Mouse (Mus musculus) C2C12 (cell line): ENCODE results near the gene Gm20388. TPM values are rescaled to one million over a fixed set of nuclear protein-coding genes. Genes with fewer than 3 reads are reported as not detected.

ENCODE experiments used
- H3K27me3 ChIP-seq: one replicate; pipeline ENCODE4 v1.6.1; 2011; ENCODE audit not compliant: control insufficient read depth, insufficient read depth, insufficient read length
- H3K36me3 ChIP-seq: one replicate; pipeline ENCODE4 v1.6.1; 2011; ENCODE audit not compliant: control insufficient read depth, insufficient read depth
- H3K4me3 ChIP-seq: one replicate; pipeline ENCODE4 v1.5.1; 2011; ENCODE audit warnings: mild to moderate bottlenecking, control low read depth; ENCODE audit not compliant: poor library complexity, insufficient read depth, severe bottlenecking
- H3K79me2 ChIP-seq: one replicate; pipeline ENCODE4 v1.6.1; 2011; ENCODE audit not compliant: control insufficient read depth, insufficient read depth
- H3K79me3 ChIP-seq: one replicate; pipeline ENCODE4 v1.6.1; 2011; ENCODE audit warnings: low read depth, control low read depth
- H3ac ChIP-seq: one replicate; pipeline ENCODE3; 2011; ENCODE audit warnings: low read depth; ENCODE audit not compliant: control insufficient read depth, insufficient read length
- CEBPB ChIP-seq: IDR thresholded peaks from one replicate; pipeline ENCODE4 v1.6.1; 2011; ENCODE audit warnings: low read depth, mild to moderate bottlenecking, control low read depth, moderate library complexity
- CTCF ChIP-seq: IDR thresholded peaks from one replicate; pipeline ENCODE4 v1.5.1; 2011; ENCODE audit not compliant: control insufficient read depth, insufficient read depth, insufficient read length
- FOSL1 ChIP-seq: IDR thresholded peaks from one replicate; pipeline ENCODE4 v1.8.0; 2011; ENCODE audit warnings: mild to moderate bottlenecking, low read length; ENCODE audit not compliant: poor library complexity, insufficient read depth, severe bottlenecking
- MAX ChIP-seq: IDR thresholded peaks from one replicate; pipeline ENCODE4 v1.6.1; 2011; ENCODE audit warnings: mild to moderate bottlenecking, control low read depth
- MYOD1 ChIP-seq: IDR thresholded peaks from one replicate; pipeline ENCODE4 v1.6.1; 2011; ENCODE audit warnings: low read depth; ENCODE audit not compliant: control insufficient read depth, insufficient read length
- MYOG ChIP-seq: IDR thresholded peaks from one replicate; pipeline ENCODE4 v1.6.1; 2011; ENCODE audit not compliant: control insufficient read depth, insufficient read length; ENCODE audit errors: extremely low read depth
- USF1 ChIP-seq: IDR thresholded peaks from one replicate; pipeline ENCODE4 v1.6.1; 2011; ENCODE audit warnings: low read depth, mild to moderate bottlenecking, control low read depth, moderate library complexity
- polyA plus RNA-seq: library from polyadenylated mRNA; unstranded; fragments of >200 nt; fragmentation: generic; extraction: Trizol; gene quantifications from one replicate; pipeline ENCODE4 v1.2.1, GENCODE M21; 2012; ENCODE audit warnings: missing spikeins

Gene Gm20388
- polyA plus RNA-seq, 1 experiment = 15.0 TPM

DNA sequence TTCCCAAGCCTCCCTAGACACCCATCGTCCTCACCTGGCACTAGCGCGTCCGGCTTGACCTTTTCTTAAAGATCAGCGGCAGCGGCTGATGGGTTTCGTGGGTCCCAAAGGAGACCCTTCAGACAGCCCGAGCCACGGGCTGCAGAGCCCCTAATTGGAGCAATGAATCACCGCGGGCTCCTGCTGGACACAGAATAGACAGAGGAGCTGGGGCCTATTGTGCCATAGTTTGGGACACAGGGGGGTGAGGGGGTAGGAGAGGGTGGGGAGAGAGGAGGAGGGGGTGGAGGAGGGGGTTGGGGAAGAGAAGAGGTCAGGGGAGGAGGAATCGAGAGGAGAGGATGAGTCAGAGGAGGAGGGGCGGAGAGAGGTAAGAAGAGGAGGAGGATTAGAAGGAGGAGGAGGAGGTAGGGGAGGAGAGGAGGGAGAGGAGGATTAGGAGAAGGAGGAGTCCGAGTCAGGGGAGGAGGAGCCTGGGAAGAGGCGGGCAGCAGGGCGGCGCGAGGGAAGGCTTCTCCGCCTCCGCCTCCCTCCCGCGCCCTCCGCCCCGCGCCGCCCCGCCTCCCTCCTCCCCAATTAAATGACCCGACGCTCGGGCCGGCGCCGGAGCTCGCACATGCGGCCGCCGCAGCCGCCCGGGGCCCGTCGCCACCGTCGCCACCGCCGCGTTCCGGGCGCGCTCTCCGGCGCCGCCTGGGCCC, 317.4 kb downstream of the Gm20388 start, which contains the start of gene Gse1:
Gse1 (plus strand) TSS at position 566 of the 701 bp plus-strand sequence.
- peaks cover 23% of the 10 kb centered on the region for H3K79me3 ChIP-seq
- peak within 1 kb of the TSS; percentile 70 for H3ac ChIP-seq
- TF ChIP-seq CEBPB = peak; percentile 38
- TF ChIP-seq USF1 = no peak
- no peak for TF ChIP-seq MYOD1
- no peak for TF ChIP-seq FOSL1
- TF ChIP-seq MYOG = no peak
- peak; percentile 7 for TF ChIP-seq MAX
- H3K36me3 ChIP-seq = peaks cover 5% of the 10 kb centered on the region
- H3K79me2 ChIP-seq = peaks cover 40% of the 10 kb centered on the region
- H3K4me3 ChIP-seq = peak within 1 kb of the TSS; percentile 39
- H3K27me3 ChIP-seq = no peaks in the 10 kb centered on the region

DNA sequence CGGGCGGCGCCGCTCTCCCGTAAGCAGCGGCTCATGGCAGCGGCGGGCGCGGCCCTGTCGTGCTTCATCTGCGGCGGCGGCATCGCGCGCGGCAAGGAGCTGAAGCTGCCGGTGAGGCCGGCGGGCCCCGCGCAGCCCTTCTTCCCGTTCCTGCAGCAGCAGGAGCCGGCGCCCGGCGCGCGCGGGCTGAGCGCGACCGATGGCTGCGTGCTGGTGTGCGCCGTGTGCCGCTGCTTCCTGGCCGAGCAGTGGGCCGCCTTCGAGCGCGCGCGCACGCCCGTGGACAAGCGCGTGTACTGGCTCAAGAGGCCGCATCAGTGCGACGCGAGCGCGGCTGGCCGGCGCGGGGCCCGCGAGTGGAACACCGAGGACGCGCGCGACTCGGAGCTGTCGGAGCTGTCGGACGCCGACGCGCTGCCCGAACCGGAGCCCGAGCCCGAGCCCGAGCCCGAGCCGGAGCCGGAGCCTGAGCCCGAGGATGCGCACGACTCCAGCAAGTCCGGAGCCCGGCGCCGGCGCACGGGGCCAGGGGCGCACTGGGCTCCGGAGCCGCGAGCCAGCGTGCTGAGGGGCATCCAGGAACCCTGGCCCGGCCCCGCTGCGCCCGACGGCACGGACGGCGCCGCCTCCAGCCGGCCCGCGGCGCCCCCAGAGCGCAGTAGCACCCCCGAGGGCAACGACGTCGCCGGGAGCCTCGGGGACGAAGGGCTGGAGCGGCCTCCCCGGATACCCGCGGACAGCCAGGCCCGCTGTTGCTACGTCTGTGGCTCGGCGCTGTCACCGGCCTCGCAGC, 318.3 kb downstream of the Gm20388 start:
- H3ac ChIP-seq = peak overlapping the region; percentile 70
- peaks cover 10% of the 10 kb centered on the region for H3K36me3 ChIP-seq
- TF ChIP-seq CTCF = no peak
- TF ChIP-seq MYOD1 = no peak
- TF ChIP-seq CEBPB = no peak
- TF ChIP-seq USF1 = no peak
- TF ChIP-seq MAX = peak; percentile 16
- no peaks in the 10 kb centered on the region for H3K27me3 ChIP-seq
- peak overlapping the region; percentile 39 for H3K4me3 ChIP-seq
- H3K79me2 ChIP-seq = peaks cover 50% of the 10 kb centered on the region
- H3K79me3 ChIP-seq = peaks cover 30% of the 10 kb centered on the region

DNA sequence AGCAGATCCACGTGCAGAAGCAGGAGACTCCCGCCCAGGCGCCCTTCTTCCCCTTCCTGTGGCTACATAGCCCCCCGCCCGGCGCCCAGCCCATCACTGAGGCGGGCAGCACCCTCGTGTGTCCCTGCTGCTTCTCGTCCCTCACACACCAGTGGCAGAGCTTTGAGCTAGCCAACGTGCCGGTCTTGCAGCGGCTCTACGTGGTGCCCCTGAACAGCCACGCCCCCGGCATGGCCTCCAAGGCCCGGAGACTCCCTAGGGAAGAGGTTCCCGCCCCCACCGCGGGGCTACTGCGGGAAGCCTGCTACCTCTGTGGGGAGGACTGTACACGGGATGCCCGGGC, 318.9 kb downstream of the Gm20388 start:
- peak overlapping the region; percentile 39 for H3K4me3 ChIP-seq
- H3ac ChIP-seq = peak overlapping the region; percentile 70
- H3K79me2 ChIP-seq = peaks cover 55% of the 10 kb centered on the region
- H3K79me3 ChIP-seq = peaks cover 34% of the 10 kb centered on the region
- no peaks in the 10 kb centered on the region for H3K27me3 ChIP-seq
- peaks cover 14% of the 10 kb centered on the region for H3K36me3 ChIP-seq
- no peak for TF ChIP-seq MYOG
- no peak for TF ChIP-seq CTCF
- no peak for TF ChIP-seq CEBPB
- no peak for TF ChIP-seq USF1
- no peak for TF ChIP-seq MYOD1
- no peak for TF ChIP-seq FOSL1
- no peak for TF ChIP-seq MAX

- peak overlapping the region; percentile 39 for H3K4me3 ChIP-seq
- H3K79me2 ChIP-seq = peaks cover 61% of the 10 kb centered on the region
- H3K27me3 ChIP-seq = no peaks in the 10 kb centered on the region
- H3K79me3 ChIP-seq = peaks cover 38% of the 10 kb centered on the region
- TF ChIP-seq CEBPB (no peak), CTCF (no peak), USF1 (no peak), MYOG (no peak), MYOD1 (no peak), MAX (no peak), FOSL1 (no peak)
- peak overlapping the region; percentile 70 for H3ac ChIP-seq
- H3K36me3 ChIP-seq = peaks cover 18% of the 10 kb centered on the region
These were observed 319.4 kb downstream of the Gm20388 start for GRCm38 (mm10) chr8:120230081-120230480.

DNA sequence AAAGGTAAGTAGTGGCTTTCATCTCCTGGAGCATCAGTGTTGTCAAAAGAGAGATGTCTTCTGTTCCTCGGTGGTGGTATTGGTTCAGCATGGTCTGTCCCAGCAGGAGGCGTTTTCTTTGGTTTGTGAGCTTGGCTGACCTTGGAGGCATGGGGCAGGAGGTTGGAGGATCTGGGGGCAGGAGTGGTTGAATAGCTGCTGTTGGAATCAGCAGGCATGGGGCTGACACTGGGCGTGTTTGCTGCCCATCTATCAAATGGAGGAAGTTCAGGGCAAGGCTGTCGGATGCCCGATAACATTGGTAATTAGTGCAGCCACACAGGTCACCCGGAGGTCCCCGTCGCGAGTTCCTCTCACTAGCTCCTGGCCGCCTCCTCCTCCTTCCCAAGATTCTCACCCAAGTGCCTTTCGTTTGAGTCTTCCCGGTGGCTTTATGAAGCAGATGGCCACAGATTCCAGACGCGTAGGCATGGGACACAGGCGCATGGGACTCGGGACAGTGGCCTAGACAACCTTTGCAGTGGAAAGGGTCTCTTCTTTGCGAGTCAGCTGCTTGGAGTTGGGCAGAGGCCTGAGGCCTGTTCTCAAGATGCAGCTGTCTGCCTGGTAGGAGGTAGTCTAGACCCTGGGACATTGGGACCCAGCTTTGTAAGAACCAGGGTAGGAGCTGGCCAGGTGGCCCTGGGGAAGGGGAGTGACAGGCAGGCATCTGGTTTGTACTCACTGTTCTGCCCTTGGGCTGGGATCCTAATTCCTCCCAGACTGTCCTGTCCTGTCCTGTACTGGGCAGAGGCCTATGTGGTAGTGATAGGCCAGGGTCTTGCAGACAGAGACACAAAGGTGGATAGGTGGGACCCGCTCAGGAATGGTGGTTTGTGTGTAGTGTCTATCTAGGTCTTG, 320.3 kb downstream of the Gm20388 start:
- H3K4me3 ChIP-seq = peak overlapping the region; percentile 26
- H3K79me3 ChIP-seq = peaks cover 45% of the 10 kb centered on the region
- no peaks in the 10 kb centered on the region for H3K27me3 ChIP-seq
- peaks cover 69% of the 10 kb centered on the region for H3K79me2 ChIP-seq
- peak overlapping the region; percentile 70 for H3ac ChIP-seq
- TF ChIP-seq CEBPB (no peak), FOSL1 (no peak), MYOD1 (no peak)
- H3K36me3 ChIP-seq = peaks cover 27% of the 10 kb centered on the region

DNA sequence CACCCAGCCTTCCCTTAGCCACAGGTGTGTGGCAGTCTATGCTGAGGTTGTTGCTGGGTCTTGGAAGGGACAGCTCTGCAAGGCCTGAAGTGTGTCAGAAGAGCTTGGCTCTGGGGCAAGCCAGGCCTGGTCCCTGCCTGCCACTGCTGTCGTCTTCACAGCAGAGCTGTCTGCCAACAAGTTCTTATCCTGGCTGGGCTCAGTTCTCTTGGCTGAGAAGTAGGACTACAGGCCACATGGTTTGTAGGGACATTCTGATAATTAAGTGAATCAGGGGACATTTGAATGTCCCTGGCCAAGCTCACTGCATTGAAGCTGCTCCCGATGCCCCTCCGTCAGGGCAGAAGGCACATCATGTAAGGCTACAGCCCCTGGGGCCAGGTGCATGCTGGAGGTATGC, 321.2 kb downstream of the Gm20388 start:
- peaks cover 78% of the 10 kb centered on the region for H3K79me2 ChIP-seq

More for the DNA sequence above, 321.2 kb downstream of the Gm20388 start:
- TF ChIP-seq MYOD1 = no peak
- no peak for TF ChIP-seq FOSL1
- no peak for TF ChIP-seq USF1
- no peak for TF ChIP-seq CTCF
- no peak for TF ChIP-seq MAX
- no peak for TF ChIP-seq MYOG
- Histone ChIP-seq H3K36me3 (peaks cover 32% of the 10 kb centered on the region), H3K4me3 (no peak overlapping the region), H3ac (peak overlapping the region; percentile 36), H3K27me3 (no peaks in the 10 kb centered on the region), H3K79me3 (peaks cover 54% of the 10 kb centered on the region)
